Mouse (Mus musculus) bone marrow macrophage, adult 2 months (primary cell): ENCODE measurements around the gene Myl10.

Experiments
- CTCF ChIP-seq: IDR thresholded peaks from 2 replicates; pipeline ENCODE4 v1.5.1; 2012; ENCODE audit warnings: low read depth, mild to moderate bottlenecking, low read length, moderate library complexity
- POLR2A ChIP-seq: IDR thresholded peaks from 2 replicates; pipeline ENCODE4 v1.6.1; 2012; ENCODE audit warnings: mild to moderate bottlenecking, low read depth, low read length, borderline replicate concordance

GRCm38 (mm10) chr5:136738918-136739317 is 46.0 kb downstream of the Myl10 start:
- TF ChIP-seq POLR2A (no peak), CTCF (no peak)
